Mouse (Mus musculus) heart, adult 9 months (tissue): ENCODE measurements around the gene B3gnt8.

Source experiments
- DNase-seq, 2 experiments: peaks; one replicate each; pipeline ENCODE4 v3.0.0; 2022; ENCODE audit warnings: low spot score in 2 of 2

Gene B3gnt8

DNA sequence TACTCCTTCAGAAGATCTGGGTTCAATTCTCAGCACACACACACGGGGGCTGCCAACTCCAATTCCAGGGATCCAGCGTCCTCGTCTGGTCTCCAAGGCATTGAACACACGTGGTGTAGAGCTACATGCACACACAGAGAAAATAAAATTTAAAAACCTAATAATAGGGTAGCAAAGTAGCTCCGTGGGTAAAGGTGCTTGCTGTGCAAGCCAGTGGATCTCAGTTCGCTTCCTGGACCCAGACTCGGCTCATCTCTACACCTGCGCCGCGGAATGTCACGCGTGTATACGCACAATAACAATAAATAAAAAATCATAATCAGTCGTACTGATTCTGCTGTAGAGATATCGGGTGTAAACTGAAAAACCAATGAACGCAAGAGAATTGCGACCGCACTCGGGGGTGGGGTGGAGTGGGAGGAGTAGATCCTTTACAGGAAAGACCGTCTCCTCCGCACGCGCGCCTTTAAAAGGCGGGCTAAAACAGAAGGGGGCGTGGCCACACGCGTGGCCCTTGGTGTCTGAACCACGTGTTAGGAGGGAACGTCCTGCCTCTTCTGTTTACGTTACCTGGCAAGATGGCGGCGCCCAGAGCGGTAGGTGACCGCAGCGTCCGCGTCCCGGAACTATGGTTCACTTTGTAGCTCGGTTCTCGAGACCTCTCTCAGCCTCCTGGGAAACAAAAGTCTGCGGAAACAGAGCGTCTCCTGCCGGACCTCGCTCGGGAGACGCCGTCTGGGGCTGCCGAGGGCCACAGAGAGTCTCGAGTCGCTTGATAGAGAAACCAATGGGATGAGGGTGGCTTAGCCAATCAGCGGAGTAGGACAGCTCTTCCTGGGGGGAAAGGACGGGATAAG, 7.4 kb upstream of the B3gnt8 start, which contains the start of gene Dmac2:
Gene Dmac2 (plus strand): TSS at position 550 of the 857 bp plus-strand sequence.
- DNase-seq = peak; percentile 93 to 95

DNA sequence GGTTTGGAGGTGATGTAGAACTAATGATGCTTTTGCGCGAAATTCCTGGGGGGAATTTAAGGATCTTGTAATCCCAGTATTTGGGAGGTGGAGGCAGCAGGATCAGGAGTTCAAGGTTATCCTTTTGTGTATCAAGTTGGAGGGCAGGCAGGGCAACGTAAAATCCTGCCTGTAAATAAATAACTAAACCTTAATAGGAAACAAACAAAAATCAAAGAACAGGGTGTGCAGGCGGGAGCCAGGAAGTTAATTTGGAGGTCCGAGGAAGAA, 6.8 kb upstream of the B3gnt8 start:
- DNase-seq = no peak

DNA sequence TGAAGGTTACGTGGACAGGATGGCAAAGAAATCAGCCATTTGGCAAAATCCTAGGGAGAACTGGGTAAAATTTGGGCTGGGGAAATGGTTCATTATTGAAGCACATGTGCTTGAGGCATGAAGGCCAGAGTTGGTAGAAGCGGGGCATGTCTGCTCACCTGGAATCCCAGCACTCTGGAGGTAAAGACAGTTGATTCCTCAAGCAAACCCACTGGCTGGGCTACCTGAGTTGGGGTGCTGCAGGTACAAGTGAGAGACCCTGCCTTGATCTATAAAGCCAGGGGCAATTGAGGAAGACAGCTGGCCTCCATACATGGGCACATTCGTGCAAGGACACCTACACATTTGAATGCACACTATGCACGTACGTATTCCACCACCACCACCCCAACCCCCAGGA, 6.4 kb upstream of the B3gnt8 start:
- no peak for DNase-seq

- no peak for DNase-seq
These were observed 5.7 kb upstream of the B3gnt8 start for GRCm38 (mm10) chr7:25620751-25621150.

DNA sequence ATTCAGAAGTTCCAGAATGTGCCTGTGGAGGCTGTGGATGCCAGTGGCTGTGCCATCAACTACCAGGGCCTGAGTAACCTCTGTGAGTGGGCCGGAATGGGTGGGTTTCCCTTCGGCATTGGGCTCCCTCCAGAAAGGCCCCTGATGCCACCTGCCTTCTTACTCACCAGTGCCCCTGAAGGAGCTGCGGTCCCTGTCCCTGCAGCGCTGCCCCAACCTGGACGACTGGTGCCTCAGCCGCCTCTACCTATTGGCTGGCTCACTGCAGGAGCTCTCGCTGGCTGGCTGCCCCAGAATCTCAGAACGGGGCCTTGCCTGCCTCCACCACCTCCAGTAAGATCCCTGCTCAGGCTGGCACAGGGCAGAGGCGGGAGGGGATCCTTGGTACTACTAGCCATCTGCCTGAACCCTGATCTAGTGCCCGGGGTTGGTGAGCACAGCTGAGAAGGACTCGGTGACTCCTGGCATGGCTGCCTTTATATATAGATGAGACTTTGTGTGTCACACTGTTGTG, 2.5 kb upstream of the B3gnt8 start:
- DNase-seq = no peak

- peak; percentile 64 to 66 for DNase-seq
These were observed 1.6 kb upstream of the B3gnt8 start for GRCm38 (mm10) chr7:25624851-25625250.

DNA sequence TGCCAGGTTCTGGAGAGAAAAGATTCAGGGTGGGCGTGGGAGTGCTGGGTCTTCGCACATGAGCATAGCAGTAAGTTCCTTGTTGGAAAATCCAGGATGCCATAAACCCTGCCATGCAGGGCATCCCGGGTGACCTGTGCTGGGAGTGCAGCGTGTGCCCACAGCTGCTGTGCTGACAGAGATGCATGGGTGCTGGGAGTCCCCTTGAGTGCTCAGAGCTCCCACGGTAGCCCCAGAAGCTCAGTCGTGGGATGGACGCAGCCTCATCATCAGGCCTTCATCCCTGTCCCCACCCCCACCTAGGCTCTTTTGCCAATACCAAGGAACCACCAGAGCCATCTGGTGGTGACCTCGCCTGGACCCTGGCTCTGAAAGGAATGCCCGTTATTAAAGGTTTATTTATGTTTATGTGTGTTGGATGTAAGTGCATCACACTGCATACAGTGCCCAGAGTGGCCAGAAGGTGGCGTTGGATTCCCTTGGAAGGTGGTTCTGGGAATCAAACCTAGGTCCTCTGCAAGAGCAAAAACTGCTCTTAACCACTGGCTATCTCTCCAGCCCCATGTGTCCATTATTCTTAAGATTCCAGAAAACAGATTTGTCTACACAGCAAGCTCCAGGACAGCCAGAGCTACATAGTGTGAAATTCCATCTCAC, 732 bp upstream of the B3gnt8 start:
- no peak for DNase-seq

DNA sequence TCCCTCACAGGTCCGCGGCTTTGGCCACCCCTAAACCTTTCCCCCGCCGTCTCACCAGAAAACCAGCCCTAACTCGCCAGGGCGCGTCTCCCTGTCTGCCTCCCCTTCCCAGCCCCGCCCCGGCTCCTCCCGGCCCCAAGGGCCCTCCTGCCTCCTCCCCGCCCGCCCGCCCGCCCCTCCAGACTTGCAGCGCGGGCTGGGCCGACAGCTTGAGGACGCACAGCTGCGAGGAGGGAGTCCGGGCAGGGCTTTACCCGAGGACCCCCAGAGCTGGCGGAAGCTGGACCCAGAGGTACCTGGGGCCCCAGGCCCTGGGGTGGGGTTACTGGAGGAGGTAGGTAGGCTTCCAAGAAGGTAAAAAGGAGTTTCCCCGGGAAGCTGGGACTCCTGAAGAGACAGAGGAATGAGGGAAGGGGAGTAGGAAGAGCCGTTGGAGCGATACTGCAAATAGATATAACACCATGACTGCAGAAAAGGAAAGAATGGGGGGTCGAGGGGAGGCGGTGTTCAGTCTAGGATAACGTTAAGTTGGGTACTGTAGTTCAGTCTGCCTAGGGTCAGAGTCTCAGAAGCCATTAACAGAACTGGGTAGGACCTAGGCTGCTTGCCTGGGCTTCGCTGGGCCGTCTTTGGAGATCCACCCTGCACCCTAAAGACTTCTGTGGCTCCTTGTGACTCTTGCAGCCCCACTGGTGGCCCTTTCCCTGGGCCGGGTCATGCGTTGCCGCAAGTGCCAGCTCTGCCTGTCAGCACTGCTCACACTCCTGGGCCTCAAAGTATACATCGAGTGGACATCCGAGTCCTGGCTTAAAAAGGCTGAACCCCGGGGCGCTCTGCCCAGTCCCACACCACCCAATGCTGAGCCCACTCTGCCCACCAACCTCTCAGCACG, 1.2 kb downstream of the B3gnt8 start:
- peak; percentile 74 for DNase-seq

GRCm38 (mm10) chr7:25628323-25628620, 1.8 kb downstream of the B3gnt8 start:
- DNase-seq = peak in 1 of 2 experiments; percentile 41

GRCm38 (mm10) chr7:25632679-25633078, 6.2 kb downstream of the B3gnt8 start:
- no peak for DNase-seq

DNA sequence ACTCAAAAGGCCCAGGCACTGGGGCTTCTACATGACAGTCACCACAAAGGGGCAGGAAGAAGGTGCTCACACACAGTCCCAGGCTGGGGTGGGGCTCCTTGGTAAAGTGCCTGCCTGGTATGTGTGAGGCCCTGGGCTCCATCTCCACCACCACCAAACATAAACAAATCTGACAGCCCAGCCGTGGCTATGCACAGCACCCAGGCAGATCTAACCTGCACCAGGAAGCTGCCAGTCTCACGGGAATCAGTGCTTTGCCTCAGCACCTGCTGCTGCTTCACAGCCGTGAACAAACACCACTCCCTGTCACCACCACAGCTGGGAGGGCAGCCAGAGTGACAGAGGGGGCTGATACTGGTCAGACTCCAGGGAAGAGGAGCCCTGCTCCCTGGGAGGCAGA, 9.9 kb downstream of the B3gnt8 start:
- DNase-seq = peak in 1 of 2 experiments; percentile 41

DNA sequence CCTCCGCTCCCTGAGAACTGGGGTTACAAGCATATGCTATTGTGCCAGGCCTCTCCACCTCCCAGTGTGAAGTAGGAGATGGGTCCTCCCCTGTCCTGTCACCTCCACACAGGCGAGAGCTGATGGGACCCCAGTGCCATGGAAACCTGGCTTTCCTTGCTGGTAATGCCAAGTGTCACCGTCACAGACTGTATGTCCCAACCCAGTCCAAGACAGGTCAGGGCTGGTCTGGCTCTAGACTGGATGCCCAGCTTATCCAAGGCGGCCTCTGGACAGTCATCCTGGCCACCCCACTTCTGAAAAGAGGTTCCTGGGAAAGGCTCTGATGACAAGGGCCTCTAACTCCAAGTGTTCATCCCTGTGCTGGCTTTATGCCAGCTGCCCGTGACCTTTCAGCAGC, 10.6 kb downstream of the B3gnt8 start:
- no peak for DNase-seq

- DNase-seq = no peak
These were observed 13.3 kb downstream of the B3gnt8 start for GRCm38 (mm10) chr7:25639754-25640153.

GRCm38 (mm10) chr7:25644136-25644535, 17.7 kb downstream of the B3gnt8 start:
- no peak for DNase-seq

- DNase-seq = no peak
These were observed 18.2 kb downstream of the B3gnt8 start for GRCm38 (mm10) chr7:25644631-25645030.

DNA sequence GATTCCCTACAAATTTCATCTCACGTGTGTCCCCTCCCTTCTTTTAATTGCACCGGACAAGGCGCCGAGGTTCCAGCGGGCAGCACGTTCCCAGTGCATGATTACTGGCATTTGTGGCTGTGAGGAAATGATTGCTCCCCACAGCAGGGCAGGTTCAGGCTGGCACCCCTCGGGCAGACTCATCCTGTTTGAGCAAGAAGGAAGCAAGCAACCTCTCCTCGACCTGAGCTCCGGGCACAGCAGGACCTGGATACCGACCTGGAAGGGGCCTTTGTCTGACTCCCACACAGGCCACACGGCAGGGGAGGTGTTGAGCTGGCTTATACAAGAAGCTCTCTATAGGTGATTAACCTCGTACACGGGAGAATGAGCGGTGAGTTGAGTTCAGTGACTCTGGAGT, 18.6 kb downstream of the B3gnt8 start:
- no peak for DNase-seq

DNA sequence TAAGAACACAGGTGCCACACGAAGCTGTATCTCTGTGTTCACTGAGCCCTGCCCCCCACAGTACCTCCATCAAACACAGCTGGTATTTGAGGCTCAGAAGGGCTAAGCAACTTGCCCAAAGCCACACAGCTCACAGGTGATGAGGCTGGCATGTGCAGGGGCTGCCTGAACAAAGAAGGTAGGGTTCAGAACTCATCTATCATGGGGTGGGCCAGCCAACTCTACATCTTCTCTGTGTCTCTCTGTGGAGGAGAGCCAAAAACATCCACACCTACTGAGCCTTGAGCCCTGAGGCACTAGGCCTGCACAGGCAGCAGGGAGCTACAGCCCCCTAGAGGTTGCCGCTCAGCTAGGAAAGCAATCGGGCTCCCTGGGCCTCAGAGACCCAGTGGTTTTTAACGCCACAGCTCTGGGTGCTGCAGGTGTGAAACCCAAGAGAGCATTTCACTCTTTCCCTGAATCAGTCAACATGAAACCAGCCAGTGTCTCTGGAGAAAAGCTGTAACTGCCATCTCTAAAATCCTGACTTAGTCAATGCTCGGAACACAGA, 21.2 kb downstream of the B3gnt8 start:
- DNase-seq = no peak

GRCm38 (mm10) chr7:25649839-25650238, 23.4 kb downstream of the B3gnt8 start:
- no peak for DNase-seq

- DNase-seq = peak in 1 of 2 experiments; percentile 38
These were observed 24.8 kb downstream of the B3gnt8 start for GRCm38 (mm10) chr7:25651281-25651680.

DNA sequence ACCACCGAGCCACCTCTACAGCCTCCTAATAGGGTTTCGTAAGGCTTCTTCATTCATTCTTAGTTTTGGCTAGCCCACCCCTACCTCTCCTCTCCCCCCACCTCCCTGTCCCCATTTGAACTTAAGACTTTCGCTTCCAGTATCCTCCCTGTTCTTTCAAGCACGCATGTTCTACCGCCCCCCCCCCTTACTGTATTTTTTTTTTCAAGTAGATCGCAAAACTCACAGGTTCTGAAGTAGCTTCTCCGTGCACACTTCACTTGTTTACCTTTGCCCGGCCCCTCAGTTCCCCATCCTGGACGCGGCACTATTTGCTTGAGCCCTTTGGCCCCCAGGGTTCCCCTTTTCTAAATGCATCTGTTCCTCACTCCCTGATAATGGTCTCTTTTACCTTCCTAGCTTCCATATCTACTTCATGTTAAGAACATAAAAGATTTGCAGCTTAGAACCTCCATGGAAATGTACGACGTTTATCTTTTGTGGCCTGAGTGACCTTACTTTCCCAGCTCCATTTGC, 25.8 kb downstream of the B3gnt8 start:
- no peak for DNase-seq

DNA sequence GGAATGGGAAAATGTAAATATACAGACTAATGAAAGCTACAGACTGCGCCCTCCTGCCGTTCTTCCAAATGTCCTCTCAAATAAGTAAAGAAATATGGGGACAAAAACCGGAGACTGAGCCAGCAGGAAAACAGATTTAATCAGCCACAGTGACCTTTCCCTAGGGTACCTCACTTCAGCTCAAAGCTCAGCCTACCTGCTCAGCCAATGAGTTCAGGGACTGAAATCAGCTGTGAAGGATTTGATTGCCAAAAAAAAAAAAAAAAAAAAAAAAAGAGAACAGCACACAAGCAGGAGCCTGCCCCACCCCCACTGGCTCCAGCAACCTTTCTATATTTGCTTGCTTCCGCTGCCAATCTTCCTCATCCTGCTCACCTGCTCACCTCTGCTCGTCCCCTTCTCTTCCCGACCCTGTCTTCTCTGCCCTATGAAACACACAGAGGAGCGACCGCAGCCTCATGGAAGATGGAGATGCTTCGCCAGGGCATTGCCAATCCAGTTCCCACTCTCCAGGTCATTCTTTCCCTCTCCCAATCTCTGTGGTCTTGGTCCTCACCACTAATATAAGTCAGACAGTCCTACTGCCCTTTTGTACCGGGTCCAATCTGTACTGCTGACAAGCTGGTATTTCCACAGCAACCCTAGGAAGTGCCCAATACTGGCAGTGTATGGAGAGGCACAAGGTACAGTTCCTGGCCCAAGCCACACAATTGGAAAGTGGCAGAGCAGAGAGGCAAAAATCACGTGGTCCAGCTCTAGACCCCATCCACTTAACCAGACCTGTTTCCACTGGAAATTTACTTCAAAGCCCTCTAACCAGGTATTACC, 29.4 kb downstream of the B3gnt8 start:
- no peak for DNase-seq
